Mouse (Mus musculus) forelimb bud, embryonic 11.5 days (tissue): Measurements from ENCODE around the gene Gm42372.

Experiments used
- DNase-seq: peaks from one replicate; pipeline ENCODE4 v3.0.0-alpha.2; 2012; ENCODE audit warnings: low read depth, low spot score

Gm42372 gene

GRCm38 (mm10) chr7:17030239-17030638 lies 47.4 kb downstream of the Gm42372 start:
- no peak for DNase-seq
